Mouse (Mus musculus): Measurements from ENCODE around the gene Lsm4.

- no peak for TF ChIP-seq EP300 (IDR thresholded peaks at IDR 0.05; ENCODE audit: low read depth)
- no peak for TF ChIP-seq CTCF (IDR thresholded peaks at IDR 0.05; ENCODE audit: low read depth)
Observed at GRCm38 (mm10) chr8:70701048-70701981, 28.3 kb downstream of the Lsm4 start.

Data from liver, embryonic 14.5 days (tissue).